Mouse (Mus musculus) liver, embryonic 16.5 days (tissue): ENCODE measurements around the gene Glod4. TPM values are rescaled to one million over a fixed set of nuclear protein-coding genes. Genes with fewer than 3 reads are reported as not detected.

ENCODE experiments used
- ATAC-seq: fragments of 200-750 bp; cut with Nextera tagmentation; 2 replicates; pipeline ENCODE4 v1.8.0; 2017; ENCODE audit warnings: low read depth, mild to moderate bottlenecking, moderate number of reproducible peaks, moderate library complexity
- H3K27ac ChIP-seq: fragments of 300-500 bp; sonication (generic); 2 replicates; pipeline ENCODE4 v1.5.1; 2014; ENCODE audit warnings: mild to moderate bottlenecking, low read length
- H3K27me3 ChIP-seq: fragments of 300-500 bp; sonication (generic); 2 replicates; pipeline ENCODE4 v1.6.1; 2014; ENCODE audit warnings: low read depth, low read length, mixed read lengths; ENCODE audit not compliant: control insufficient read depth, insufficient read depth
- H3K36me3 ChIP-seq: fragments of 300-500 bp; sonication (generic); 2 replicates; pipeline ENCODE4 v1.6.1; 2014; ENCODE audit warnings: mild to moderate bottlenecking; ENCODE audit not compliant: control insufficient read depth, insufficient read depth
- H3K4me1 ChIP-seq: fragments of 300-500 bp; sonication (generic); 2 replicates; pipeline ENCODE4 v1.6.1; 2014; ENCODE audit warnings: low read depth, low read length, mixed read lengths; ENCODE audit not compliant: control insufficient read depth
- H3K4me2 ChIP-seq: fragments of 300-500 bp; sonication (generic); 2 replicates; pipeline ENCODE4 v1.6.1; 2014; ENCODE audit warnings: low read depth, low read length, mixed read lengths
- H3K4me3 ChIP-seq: fragments of 300-500 bp; sonication (generic); 2 replicates; pipeline ENCODE4 v1.5.1; 2014; ENCODE audit warnings: low read depth, mild to moderate bottlenecking, low read length
- H3K9ac ChIP-seq: fragments of 300-500 bp; sonication (generic); 2 replicates; pipeline ENCODE4 v1.6.1; 2014; ENCODE audit warnings: low read depth, low read length
- H3K9me3 ChIP-seq: fragments of 300-500 bp; sonication (generic); replicated peaks from 2 replicates; pipeline ENCODE4 v1.6.1; 2016; ENCODE audit warnings: low read length; ENCODE audit not compliant: control insufficient read depth
- WGBS: fragments of 180-500 bp; shearing (Covaris S2); extraction: QIAGEN DNeasy Blood & Tissue Kit; methylation state at CpG from one replicate; pipeline ENCODE4 v1.1.7; 2014; ENCODE audit not compliant: insufficient replicate concordance; 5-methylcytosine and 5-hydroxymethylcytosine counted together
- polyA plus RNA-seq: library from polyadenylated mRNA; unstranded; fragments of >200 nt; fragmentation: Nextera tagmentation; extraction: Ambion mirVana; gene quantifications from 2 replicates; pipeline ENCODE4 v1.2.1, GENCODE M21; 2015

Glod4 gene
- polyA plus RNA-seq, 1 experiment from 2014 or later, result 47.4 TPM

DNA sequence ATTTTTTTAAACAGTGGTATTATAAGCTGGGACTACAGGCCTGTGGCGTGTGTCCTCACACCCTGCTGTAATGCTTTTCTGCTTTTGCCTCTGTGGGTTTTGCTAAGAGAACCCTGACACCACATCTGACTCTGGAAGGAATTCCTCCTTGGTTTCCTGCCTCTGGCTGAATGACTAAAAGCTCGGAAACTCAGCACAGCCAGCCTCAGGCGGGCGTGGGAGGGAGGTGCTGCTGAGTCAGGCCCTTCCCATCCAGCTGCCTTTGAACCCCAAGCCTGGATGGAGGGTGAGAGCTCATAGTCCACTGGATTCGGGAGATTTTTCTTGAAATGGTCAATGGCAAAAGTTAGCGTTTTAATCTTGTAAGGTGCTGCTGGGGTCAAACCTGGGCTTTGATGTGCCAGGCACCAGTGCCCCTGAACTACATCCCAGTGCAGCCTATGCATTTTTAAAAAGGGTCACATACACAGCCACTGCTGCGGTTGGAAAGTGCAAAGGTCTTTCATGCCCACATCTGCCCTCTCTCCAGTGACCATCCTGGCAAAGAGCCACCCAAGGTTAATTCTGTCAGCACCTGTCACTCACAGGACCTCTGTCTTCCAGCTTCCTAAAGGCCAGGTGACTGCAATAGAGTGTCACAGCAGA is 42.0 kb upstream of the Glod4 start:
- no peak for ATAC-seq
- Histone ChIP-seq H3K27ac (no peak overlapping the region), H3K9ac (no peak overlapping the region), H3K4me1 (no peaks in the 10 kb centered on the region), H3K36me3 (no peaks in the 10 kb centered on the region), H3K4me3 (no peak overlapping the region), H3K4me2 (no peak overlapping the region), H3K27me3 (no peaks in the 10 kb centered on the region), H3K9me3 (no peaks in the 10 kb centered on the region)
- 43% methylated on average over 7 of the region's 7 CpGs for WGBS

DNA sequence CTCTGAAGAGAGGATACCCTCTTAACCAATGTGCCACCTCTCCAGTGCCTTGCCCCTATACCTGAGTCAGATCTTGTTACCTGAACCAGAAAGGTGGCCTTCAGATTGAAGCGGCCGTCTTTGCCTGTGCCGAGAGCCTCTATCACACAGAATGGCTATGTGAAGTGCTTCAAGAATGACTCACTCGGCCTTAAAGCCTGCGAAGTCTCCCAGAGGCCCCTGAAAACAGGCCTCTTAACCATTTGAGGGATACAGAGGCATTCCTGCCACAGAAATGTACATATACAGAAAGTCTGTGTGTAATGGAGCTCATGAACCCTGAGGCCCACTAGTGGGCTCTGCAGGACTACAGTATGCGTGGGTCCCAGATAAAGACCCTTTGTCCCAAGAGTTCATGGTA is 40.3 kb upstream of the Glod4 start:
- no peaks in the 10 kb centered on the region for H3K36me3 ChIP-seq
- H3K27me3 ChIP-seq, result no peaks in the 10 kb centered on the region
- H3K27ac ChIP-seq, result no peak overlapping the region
- no peak overlapping the region for H3K9ac ChIP-seq
- H3K9me3 ChIP-seq, result no peaks in the 10 kb centered on the region
- H3K4me3 ChIP-seq, result no peak overlapping the region
- no peaks in the 10 kb centered on the region for H3K4me1 ChIP-seq
- no peak overlapping the region for H3K4me2 ChIP-seq
- no peak for ATAC-seq
- 83% methylated on average over 6 of the region's 6 CpGs for whole genome bisulfite sequencing

DNA sequence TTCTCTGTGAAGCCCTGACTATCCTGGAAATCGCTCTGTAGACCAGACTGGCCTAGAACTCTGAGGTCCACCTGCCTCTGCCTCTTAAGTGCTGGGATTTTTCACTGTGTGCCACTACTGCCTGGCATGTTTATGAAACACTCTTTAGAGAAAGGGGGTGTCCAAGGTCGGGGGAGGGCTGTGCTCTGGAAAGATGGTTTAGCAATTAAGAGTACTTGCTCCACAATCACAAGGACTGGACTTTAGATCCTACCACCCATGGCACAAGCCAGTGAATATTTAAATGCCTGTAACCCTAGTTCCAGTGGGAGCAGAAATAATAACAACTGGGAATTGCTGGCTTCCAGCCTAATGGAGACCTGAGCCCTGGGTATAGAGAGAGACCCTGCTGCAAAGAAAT is 36.4 kb upstream of the Glod4 start:
- ATAC-seq, result no peak
- 45% methylated on average over 2 of the region's 2 CpGs for WGBS
- Histone ChIP-seq H3K4me3 (no peak overlapping the region), H3K9ac (no peak overlapping the region), H3K4me2 (no peak overlapping the region), H3K4me1 (no peaks in the 10 kb centered on the region), H3K27ac (no peak overlapping the region), H3K9me3 (no peaks in the 10 kb centered on the region), H3K36me3 (no peaks in the 10 kb centered on the region), H3K27me3 (no peaks in the 10 kb centered on the region)

DNA sequence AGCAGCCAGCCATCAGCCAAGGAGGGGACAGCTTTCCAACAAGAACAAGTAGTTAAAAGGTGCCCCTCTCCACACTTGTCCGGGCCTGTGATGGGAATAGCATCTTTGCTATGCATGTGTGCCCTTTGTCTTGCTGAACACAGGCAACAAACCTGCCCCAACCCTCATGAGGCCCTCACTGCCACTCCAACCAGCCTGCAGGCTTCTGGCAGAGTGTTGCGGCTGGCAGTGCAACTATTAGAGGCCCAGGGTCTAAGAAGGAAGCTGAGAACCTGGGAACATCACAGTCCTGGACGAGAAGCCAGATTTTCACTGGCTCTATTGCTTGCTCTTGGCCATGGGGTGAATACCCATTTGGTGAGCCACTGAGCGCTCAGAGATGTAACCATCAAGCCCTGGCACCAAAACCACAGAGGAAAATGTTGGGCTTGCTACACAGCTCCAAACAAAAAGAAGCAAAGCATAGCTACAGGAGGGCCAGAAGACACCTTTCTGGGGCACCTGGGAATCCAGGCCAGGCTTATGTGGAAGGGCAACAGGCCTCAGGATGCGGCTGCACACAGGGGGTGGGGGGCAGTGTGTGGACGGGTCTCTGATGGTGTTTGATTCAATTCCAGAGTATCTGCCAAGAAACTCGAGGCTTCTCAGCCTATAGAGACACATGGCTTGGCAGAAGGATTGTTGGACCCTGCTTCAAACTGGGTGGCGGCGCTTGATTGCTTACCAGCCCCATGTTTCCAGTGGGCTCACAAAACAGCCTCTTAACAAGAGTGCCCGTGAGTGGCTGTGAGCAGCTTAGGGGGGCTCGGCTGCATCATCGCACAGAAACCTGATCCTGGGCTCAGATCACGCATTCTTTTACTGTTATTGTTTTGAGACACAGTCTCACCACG is 35.7 kb upstream of the Glod4 start:
- Histone ChIP-seq H3K27ac (no peak overlapping the region), H3K9me3 (no peaks in the 10 kb centered on the region), H3K4me3 (no peak overlapping the region), H3K4me1 (no peaks in the 10 kb centered on the region), H3K9ac (no peak overlapping the region), H3K36me3 (no peaks in the 10 kb centered on the region), H3K27me3 (no peaks in the 10 kb centered on the region), H3K4me2 (no peak overlapping the region)
- 59% methylated on average over 14 of the region's 14 CpGs for WGBS
- ATAC-seq, result no peak

DNA sequence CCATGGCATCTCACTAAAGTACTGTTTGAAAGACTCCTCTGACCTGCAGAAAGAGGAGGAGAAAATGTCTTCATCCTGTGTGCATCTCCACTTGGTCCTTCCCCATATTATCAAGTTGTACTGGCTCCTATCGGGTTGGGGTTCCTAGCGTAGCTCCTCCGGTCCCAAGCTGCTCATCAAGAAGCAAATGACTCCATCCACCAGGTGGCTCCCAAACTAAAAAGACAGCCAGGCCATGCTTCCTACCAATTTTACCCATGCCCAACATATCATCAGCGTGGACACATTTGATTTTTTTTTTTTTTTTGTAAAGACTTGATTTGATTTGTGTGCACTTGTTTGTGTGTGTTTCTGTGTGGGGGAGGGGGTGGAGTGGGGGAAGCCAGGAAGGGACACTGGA is 28.9 kb upstream of the Glod4 start:
- Histone ChIP-seq H3K9me3 (no peaks in the 10 kb centered on the region), H3K36me3 (no peaks in the 10 kb centered on the region), H3K4me3 (no peak overlapping the region), H3K4me2 (no peak overlapping the region), H3K27ac (no peak overlapping the region), H3K27me3 (no peaks in the 10 kb centered on the region), H3K9ac (no peak overlapping the region), H3K4me1 (no peaks in the 10 kb centered on the region)
- ATAC-seq, result no peak
- 67% methylated on average over 4 of the region's 4 CpGs for WGBS

DNA sequence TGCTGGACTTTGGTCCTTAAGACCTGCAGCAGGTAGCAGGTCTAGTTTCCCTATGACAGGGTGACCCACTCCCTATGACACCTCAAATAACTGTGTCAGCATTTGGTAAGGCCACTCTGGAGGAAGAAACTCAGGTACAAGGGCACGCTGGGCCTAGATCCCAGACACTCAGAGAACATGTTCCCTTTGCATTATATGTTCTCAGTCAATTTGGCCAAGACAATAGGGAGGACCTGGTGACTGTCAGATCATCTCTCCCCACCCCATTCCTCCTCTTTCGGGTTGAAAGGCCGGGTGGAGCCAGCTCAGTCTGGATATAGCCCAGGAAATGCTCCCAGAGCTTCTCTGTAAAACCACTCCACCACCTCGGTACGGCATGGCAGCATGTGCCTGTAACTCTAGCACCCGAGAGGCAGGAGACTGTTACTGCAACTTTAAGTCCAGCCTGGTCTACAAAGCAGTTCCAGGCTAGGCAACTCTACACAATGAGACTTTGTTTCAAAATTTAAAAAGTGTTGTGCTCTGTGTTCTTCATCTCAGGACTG is 25.1 kb upstream of the Glod4 start:
- ATAC-seq, result no peak
- no peak overlapping the region for H3K9ac ChIP-seq
- H3K4me1 ChIP-seq, result no peaks in the 10 kb centered on the region
- H3K27ac ChIP-seq, result no peak overlapping the region
- no peaks in the 10 kb centered on the region for H3K27me3 ChIP-seq
- no peaks in the 10 kb centered on the region for H3K9me3 ChIP-seq
- H3K36me3 ChIP-seq, result no peaks in the 10 kb centered on the region
- no peak overlapping the region for H3K4me2 ChIP-seq
- WGBS, result 61% methylated on average over 6 of the region's 6 CpGs
- H3K4me3 ChIP-seq, result no peak overlapping the region

DNA sequence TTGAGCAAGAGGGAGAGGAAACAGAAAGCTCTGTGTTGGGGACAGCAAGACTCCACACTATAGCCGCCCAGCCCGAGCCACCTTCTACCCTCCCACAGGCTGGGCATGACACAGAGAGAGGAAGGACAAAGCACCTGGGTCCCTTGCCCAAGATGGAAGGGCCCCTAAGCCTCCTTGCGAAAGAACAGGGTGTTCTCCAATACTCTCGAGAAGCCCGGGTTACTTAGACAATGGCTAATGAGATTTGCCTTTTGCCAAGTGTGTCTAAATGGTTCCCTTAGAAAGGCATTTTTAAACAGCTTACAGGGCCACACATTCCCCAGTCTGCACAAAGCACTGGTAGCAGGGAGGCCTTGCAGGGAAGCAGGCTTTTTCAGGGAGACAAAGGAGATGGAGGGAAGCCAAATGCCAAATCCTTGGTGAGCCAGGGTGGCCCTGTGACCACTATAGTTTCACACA is 24.5 kb upstream of the Glod4 start:
- Histone ChIP-seq H3K4me2 (no peak overlapping the region), H3K9me3 (no peaks in the 10 kb centered on the region), H3K27ac (0 out of 2 replicates have a peak overlapping the region, but pooled peaks have one; percentile 16), H3K36me3 (no peaks in the 10 kb centered on the region), H3K9ac (no peak overlapping the region), H3K27me3 (no peaks in the 10 kb centered on the region), H3K4me1 (no peaks in the 10 kb centered on the region), H3K4me3 (no peak overlapping the region)
- ATAC-seq, result no peak
- WGBS, result 49% methylated on average over 5 of the region's 5 CpGs

DNA sequence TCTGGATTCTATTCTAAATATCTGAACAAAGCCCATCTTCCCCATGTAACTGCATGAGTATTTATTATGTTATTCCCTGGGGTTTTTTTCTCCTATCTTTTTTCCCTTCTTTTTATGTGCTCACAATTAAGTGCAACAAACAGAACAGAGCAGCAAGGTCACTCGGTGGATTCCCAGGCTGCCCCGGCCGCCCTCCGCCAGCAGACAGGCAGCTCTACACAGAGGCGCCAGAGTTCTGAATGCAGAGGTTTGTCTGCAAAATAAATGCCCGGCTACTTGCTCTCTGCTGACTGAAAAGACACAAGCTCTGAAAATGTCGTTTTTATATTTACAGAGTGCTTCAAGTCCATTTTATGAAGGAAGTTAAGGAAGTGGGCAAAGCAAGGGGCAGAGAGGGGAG is 24.0 kb upstream of the Glod4 start:
- H3K9ac ChIP-seq, result no peak overlapping the region
- H3K9me3 ChIP-seq, result no peaks in the 10 kb centered on the region
- no peak overlapping the region for H3K4me2 ChIP-seq
- H3K4me3 ChIP-seq, result no peak overlapping the region
- 63% methylated on average over 7 of the region's 7 CpGs for WGBS
- H3K4me1 ChIP-seq, result no peaks in the 10 kb centered on the region
- H3K36me3 ChIP-seq, result no peaks in the 10 kb centered on the region
- no peaks in the 10 kb centered on the region for H3K27me3 ChIP-seq
- H3K27ac ChIP-seq, result 0 out of 2 replicates have a peak overlapping the region, but pooled peaks have one; percentile 25
- no peak for ATAC-seq
